Mouse (Mus musculus): ENCODE data around the gene Cdt1. TPM values are rescaled to one million over a fixed set of nuclear protein-coding genes. Genes with fewer than 3 reads are reported as not detected.

The Cdt1 gene
- polyA plus RNA-seq, 1 experiment from 2014 or later, result 24.2 TPM

DNA sequence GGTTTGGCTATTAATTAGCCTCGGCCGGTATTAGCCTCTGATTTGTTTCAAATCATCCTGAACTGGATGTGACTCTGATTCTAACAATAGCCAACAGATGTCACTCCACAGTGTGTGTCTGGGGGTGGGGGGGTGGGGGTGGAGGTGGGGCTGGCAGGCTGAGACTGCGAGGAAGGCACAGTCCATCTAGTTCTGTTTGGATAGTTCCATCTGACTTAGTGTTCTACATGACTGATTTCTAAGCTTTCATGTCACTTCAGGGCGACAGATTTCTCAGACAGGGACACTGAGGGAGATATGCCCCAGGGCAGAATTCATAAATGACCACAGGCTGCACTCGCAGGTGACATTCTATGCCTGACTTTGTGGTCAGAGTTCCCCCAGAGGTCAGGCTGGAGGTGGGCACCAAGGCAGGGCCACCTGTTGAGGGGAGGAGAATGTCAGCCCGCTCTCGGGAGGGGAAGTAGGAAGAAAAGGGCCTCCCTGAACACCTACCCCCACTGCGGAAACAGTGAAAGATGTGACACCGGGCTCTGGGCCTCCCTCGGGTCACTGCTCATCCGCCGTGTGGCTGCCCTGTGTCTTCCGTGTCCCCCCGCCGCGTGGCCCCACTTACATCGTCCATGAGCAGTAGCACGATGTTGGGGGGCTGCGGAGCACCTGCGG lies 42.9 kb downstream of the Cdt1 start:
- no peak for TF ChIP-seq CTCF (IDR thresholded peaks at IDR 0.05)
- POLR2A ChIA-PET, result interaction anchor here (2.9 to 3.8 kb wide), 2 partner anchors 34 to 43 kb away, joined by 13 to 26 read pairs; partner anchors contain the start of genes Aprt and Cdt1
- DNase-seq (ENCODE audit: low read depth, low spot score), result no peak
- in situ Hi-C loops (cut with MboI; ENCODE audit: low pct_unique_long_range_greater_than_20kb), result no loop called here
- H3K27me3 ChIP-seq, result no peaks in the 10 kb centered on the region
- CTCF ChIA-PET, result interaction anchor here (1.2 to 2.4 kb wide), 2 partner anchors 30 to 42 kb away, joined by 3 to 6 read pairs; partner anchors contain the start of gene Cdt1
- peak; percentile 49 for ATAC-seq

DNA sequence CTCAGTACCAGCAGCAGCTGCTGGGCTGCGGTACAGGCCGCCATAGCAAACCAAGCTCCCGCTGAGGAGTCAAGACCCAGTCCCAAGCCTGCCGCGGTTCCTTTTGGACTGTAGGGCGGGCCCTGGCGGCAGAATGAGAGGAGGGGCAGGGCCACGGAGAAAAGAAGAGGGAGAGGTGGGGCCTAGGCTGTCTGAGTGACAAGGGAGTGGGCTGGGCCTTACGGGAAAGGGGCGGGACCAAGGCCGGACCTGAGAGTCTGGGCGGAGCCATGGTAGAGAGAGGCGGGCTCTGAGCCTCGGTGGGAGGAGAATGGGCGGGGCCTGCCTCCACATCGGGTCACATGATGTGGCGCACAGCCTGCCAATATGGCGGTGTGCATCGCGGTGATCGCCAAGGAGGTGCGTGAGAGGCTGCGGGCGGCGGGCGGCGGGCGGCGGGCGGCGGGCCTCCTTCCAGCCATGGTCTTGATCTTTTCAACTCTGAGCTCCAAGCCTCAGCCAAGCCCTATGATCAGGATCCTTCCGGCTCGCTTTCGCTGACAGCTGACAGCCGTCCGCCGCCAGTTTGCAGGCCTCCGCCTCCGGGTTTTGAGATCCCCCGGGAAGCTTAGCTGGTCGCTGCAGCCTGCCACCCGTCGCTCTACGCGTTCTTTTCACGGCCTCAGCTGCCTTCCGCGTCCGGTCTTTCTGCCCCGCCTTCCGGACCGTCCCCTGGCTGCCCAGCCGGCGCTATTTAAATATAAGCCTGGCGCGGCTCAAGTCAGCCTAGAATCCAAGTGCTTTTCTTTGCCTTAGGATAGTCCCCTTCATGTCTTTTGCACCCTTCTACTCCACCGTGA lies 43.7 kb downstream of the Cdt1 start, which contains the start of the genes Galns and Trappc2l:
TSS of gene Galns (minus strand) at position 169 of the 839 bp plus-strand sequence.
TSS of gene Trappc2l (plus strand) at position 346 of the 839 bp plus-strand sequence.
- ChIA-PET CTCF (interaction anchor here (2.4 kb wide), 1 partner anchor 43 kb away, joined by 6 read pairs; the partner anchor contains the start of gene Cdt1), POLR2A (interaction anchor here (1.3 to 3.8 kb wide), 3 partner anchors 11 to 44 kb away, joined by 4 to 26 read pairs (median 13); partner anchors contain the start of genes Aprt, Cdt1 and Pabpn1l)
- DNase-seq (ENCODE audit: low read depth, low spot score) (peak; percentile 86), ATAC-seq (peak; percentile 93)
- H3K27me3 ChIP-seq, result no peaks in the 10 kb centered on the region
- TF ChIP-seq CTCF (IDR thresholded peaks at IDR 0.05), result no peak
- in situ Hi-C loops (cut with MboI; ENCODE audit: low pct_unique_long_range_greater_than_20kb), result no loop called here

DNA sequence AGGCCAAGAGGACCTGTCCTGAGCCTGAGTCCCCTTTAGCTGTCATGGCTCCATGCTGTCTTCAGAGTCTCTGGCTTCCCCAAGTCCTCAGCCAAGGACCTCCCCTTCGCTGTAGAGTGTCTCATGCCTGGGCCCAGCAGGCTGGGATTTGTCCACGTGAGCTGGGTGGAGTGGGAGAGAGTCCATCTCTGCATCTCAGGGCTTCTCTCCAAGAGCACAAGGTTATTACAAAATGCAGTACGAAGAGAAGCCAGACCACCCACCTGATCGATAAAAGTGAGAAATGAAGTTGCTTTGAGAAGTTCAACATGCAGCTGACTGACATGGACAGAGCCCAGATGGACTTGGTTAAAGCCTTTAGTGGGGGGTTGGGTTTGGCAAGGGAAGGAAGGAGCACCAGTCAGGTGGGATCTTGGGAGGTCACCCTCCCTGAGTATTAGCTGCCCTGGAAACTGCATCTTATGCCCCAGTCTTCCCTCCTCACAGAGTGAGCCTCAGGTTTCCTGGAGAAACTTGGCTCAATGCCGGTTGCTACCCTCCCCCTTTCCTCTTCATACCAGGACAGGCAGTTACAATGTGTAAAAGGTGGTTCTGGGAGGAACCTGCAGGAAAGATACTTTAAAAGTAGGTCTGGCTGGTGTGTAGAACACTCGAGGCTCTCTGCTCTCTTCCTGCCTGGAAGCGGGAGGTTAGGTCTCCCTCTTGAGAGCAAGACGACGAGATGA lies 48.5 kb downstream of the Cdt1 start:
- no peak for TF ChIP-seq CTCF (IDR thresholded peaks at IDR 0.05)
- in situ Hi-C loops (cut with MboI; ENCODE audit: low pct_unique_long_range_greater_than_20kb), result loop anchor here (5.0 kb wide), 2 partner anchors 61 to 216 kb away; no protein-coding TSS in a partner anchor
- no peak for DNase-seq (ENCODE audit: low read depth, low spot score)
- ATAC-seq, result no peak
- ChIA-PET CTCF (interaction anchor here (2.6 kb wide), 1 partner anchor 214 kb away, joined by 10 read pairs; no protein-coding TSS in a partner anchor), POLR2A (no interaction called here)
- H3K27me3 ChIP-seq, result no peaks in the 10 kb centered on the region

DNA sequence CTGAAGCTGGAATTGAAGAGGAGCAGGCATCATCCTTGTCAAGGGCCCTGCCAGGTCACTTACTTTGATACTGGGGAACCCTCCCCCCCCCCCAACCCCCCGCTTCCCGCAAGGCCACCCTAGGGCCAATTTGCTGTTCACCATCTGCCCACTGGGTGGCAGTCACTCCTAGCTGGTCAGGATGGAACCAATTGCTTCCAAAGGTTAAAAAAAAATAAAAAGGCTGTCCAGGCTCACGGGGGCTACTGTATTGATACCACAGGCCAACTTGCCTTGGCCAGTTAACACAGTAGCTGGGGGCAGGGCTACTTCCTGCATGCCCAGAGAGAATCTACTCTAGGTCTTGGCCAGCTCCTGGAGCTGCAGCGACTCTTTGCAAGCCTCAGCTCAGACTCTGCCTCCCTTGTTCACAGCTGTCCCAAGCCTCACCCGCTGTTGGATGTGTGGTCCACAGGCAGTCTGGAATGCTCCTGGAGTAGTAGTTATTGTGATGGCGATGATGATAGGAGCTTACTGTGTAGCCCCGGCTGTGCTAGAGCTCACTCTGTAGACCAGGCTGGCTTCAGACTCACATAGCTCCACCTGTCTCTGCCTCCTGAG lies 50.2 kb downstream of the Cdt1 start:
- DNase-seq (ENCODE audit: low read depth, low spot score), result no peak
- TF ChIP-seq CTCF (IDR thresholded peaks at IDR 0.05), result no peak
- ChIA-PET POLR2A (no interaction called here), CTCF (interaction anchor here (0.9 to 2.6 kb wide), 5 partner anchors 24 to 212 kb away, joined by 3 to 10 read pairs (median 4); no protein-coding TSS in a partner anchor)
- no peak for ATAC-seq
- H3K27me3 ChIP-seq, result no peaks in the 10 kb centered on the region
- in situ Hi-C loops (cut with MboI; ENCODE audit: low pct_unique_long_range_greater_than_20kb), result loop anchor here (5.0 kb wide), 2 partner anchors 59 to 214 kb away; no protein-coding TSS in a partner anchor

DNA sequence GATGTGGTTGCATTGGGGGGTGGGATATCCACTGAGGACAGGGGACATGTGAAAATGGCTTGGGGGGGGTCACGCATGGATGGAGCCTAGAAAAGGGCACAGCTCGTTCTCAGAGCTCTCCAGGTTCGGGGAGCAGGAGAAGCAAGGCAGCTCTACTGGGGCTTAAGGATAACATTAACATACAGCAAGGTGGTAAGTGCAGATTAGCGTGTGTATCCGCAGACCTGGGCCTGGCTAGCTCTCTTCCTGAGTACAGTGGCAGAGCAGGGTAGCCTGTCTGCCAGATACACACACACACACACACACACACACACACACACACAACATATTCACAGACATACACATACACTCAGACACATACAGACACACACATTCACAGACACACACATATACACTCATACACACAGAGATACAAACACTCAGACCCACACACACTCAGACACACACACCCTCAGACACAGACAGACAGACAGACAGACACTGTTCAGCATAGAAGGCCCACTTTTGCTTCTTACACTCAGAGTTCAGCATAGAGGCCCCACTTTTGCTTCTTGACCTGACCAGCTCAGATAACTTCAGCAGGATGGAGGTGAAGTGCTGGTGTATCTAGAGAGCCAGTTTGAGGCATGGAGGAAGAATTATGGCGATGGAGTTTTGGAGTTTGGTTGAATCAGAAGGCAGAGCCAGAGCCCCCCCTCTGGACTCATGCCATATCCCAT lies 51.0 kb downstream of the Cdt1 start:
- no peak for DNase-seq (ENCODE audit: low read depth, low spot score)
- ATAC-seq, result no peak
- in situ Hi-C loops (cut with MboI; ENCODE audit: low pct_unique_long_range_greater_than_20kb), result loop anchor here (5.0 kb wide), 2 partner anchors 58 to 213 kb away; no protein-coding TSS in a partner anchor
- no peak for TF ChIP-seq CTCF (IDR thresholded peaks at IDR 0.05)
- H3K27me3 ChIP-seq, result no peaks in the 10 kb centered on the region
- POLR2A ChIA-PET, result no interaction called here
- CTCF ChIA-PET, result interaction anchor here (0.9 to 2.6 kb wide), 6 partner anchors 23 to 212 kb away, joined by 3 to 10 read pairs (median 4); no protein-coding TSS in a partner anchor

DNA sequence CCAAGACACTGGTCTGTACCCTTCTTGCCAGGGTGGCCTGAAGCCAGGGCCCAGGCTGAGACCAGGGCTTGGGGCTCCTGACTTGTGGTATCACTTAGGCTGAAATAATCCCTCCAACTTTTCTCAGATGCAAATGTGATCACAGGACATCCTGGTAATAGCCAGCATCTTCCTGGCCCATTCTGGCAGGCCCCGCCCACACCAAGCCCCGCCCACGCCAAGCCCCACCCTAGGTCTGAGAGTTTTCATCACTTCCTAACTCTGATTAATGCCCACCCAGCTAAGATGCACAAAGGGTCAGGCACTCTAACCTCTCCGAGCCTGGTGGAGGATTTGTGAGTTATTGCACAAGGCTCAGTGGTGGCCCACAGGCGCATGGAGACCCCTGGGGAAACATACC lies 52.6 kb downstream of the Cdt1 start:
- POLR2A ChIA-PET, result no interaction called here
- in situ Hi-C loops (cut with MboI; ENCODE audit: low pct_unique_long_range_greater_than_20kb), result no loop called here
- no peak for ATAC-seq
- H3K27me3 ChIP-seq, result no peaks in the 10 kb centered on the region
- TF ChIP-seq CTCF (IDR thresholded peaks at IDR 0.05), result no peak
- CTCF ChIA-PET, result interaction anchor here (1.1 kb wide), 1 partner anchor 12 kb away, joined by 3 read pairs; no protein-coding TSS in a partner anchor
- DNase-seq (ENCODE audit: low read depth, low spot score), result no peak

DNA sequence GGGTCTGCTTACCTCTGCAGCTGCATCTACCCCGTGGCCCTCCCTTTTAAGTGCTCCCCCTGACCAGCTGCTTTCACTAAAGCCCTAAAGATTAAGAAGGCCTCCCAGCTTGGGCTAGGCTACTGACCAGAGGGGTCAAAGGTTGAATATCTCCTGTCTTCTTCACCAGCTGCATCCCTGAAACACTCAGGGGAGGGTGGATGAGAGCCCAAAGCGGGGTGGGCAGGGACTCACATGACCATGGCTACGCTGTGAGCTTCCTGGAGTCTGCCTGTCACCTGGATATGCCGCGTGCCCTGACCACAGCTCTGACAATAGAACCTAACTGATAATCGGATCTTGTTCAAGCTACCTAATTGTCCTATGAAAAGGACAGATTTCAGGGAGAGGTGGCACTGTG lies 54.9 kb downstream of the Cdt1 start, which contains the start of gene Pabpn1l:
TSS of gene Pabpn1l (minus strand) at position 13 of the 400 bp plus-strand sequence.
- no peak for TF ChIP-seq CTCF (IDR thresholded peaks at IDR 0.05)
- in situ Hi-C loops (cut with MboI; ENCODE audit: low pct_unique_long_range_greater_than_20kb), result no loop called here
- ATAC-seq (no peak), DNase-seq (ENCODE audit: low read depth, low spot score) (no peak)
- H3K27me3 ChIP-seq, result no peaks in the 10 kb centered on the region
- ChIA-PET POLR2A (interaction anchor here (0.8 to 0.9 kb wide), 2 partner anchors 11 to 17 kb away, joined by 3 to 4 read pairs; partner anchors contain the start of genes Galns and Trappc2l), CTCF (interaction anchor here (0.9 kb wide), 1 partner anchor 208 kb away, joined by 3 read pairs; no protein-coding TSS in a partner anchor)

Other genes with a start within 250 kb of the Cdt1 start
- 0.23 TPM for gene Trhr2, start 207.3 kb upstream of the Cdt1 start, polyA plus RNA-seq (2021)
- 54.1 TPM for gene Zc3h18, start 191.4 kb upstream of the Cdt1 start, polyA plus RNA-seq (2021)
- 0.39 TPM for gene Il17c, start 146.0 kb upstream of the Cdt1 start, polyA plus RNA-seq (2021)
- 288 TPM for gene Cyba, start 135.1 kb upstream of the Cdt1 start, polyA plus RNA-seq (2021)
- 21.9 TPM for gene Mvd, start 124.6 kb upstream of the Cdt1 start, polyA plus RNA-seq (2021)
- 0.17 TPM for gene Snai3, start 107.3 kb upstream of the Cdt1 start, polyA plus RNA-seq (2021)
- gene Rnf166, start 92.0 kb upstream of the Cdt1 start, polyA plus RNA-seq (2021), result 41.5 TPM
- 27.4 TPM for gene Ctu2, start 91.9 kb upstream of the Cdt1 start, polyA plus RNA-seq (2021)
- 253 TPM for gene Piezo1, start 16.7 kb upstream of the Cdt1 start, polyA plus RNA-seq (2021)
- 224 TPM for gene Aprt, start 8.9 kb downstream of the Cdt1 start, polyA plus RNA-seq (2021)
- gene Galns, start 43.4 kb downstream of the Cdt1 start, polyA plus RNA-seq (2021), result 60.3 TPM
- 99.5 TPM for gene Trappc2l, start 43.6 kb downstream of the Cdt1 start, polyA plus RNA-seq (2021)
- 0.05 TPM for gene Pabpn1l, start 54.7 kb downstream of the Cdt1 start, polyA plus RNA-seq (2021)
- gene Cbfa2t3, start 131.1 kb downstream of the Cdt1 start, polyA plus RNA-seq (2021), result 0.26 TPM
- gene Acsf3, start 207.5 kb downstream of the Cdt1 start, polyA plus RNA-seq (2021), result 25.5 TPM

All from Patski (cell line).